Mouse (Mus musculus): ENCODE results near the gene Ldha.

DNA sequence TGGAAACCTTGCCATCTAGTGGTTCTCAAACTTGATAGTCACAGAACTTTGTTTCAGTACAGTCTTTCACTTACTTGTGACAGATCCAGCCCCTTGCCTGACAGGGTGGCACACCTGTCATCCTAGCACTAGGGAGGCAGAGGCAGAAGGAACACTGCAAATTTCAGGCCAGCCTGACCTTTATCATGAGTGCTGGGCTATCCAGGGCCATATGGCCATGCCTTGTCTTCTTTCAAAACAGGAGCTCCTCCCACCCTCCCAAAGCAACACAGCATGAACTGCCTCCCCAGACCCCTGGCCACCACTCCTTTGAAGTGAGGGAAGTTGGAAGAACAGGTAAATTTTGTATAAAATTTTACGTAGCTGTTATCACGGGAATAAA, 13.5 kb upstream of the Ldha start:
- no peak for TF ChIP-seq CTCF (IDR thresholded peaks at IDR 0.05; ENCODE audit: borderline replicate concordance, control insufficient read depth, extremely low read depth, insufficient read depth, low read length, poor library complexity)
- TF ChIP-seq POLR2A (IDR thresholded peaks at IDR 0.05; ENCODE audit: control insufficient read depth, extremely low read depth, insufficient read depth, low read length, poor library complexity) = no peak
